Mouse (Mus musculus) embryonic facial prominence, embryonic 11.5 days (tissue): ENCODE results near the gene BC107364. TPM values are rescaled to one million over a fixed set of nuclear protein-coding genes. Genes with fewer than 3 reads are reported as not detected.
"Not testable (repeated sequence)": the region's sequence is repeated elsewhere in the genome, so short reads cannot be mapped to it uniquely, and the experiment has no call there.

Source experiments
- ATAC-seq: fragments of 200-750 bp; cut with Nextera tagmentation; replicated peaks from 2 replicates; pipeline ENCODE4 v1.8.0; 2017; ENCODE audit warnings: low read depth; ENCODE audit not compliant: insufficient number of reproducible peaks, low FRiP score, low TSS enrichment
- DNase-seq: peaks from one replicate; pipeline ENCODE4 v3.0.0-alpha.2; 2015; ENCODE audit warnings: low spot score
- H3K27ac ChIP-seq: fragments of 300-500 bp; sonication (generic); replicated peaks from 2 replicates; pipeline ENCODE4 v1.5.1; 2014; ENCODE audit warnings: mild to moderate bottlenecking, low read depth, low read length, control low read depth
- H3K27me3 ChIP-seq: fragments of 300-500 bp; sonication (generic); 2 replicates; pipeline ENCODE4 v1.6.1; 2014; ENCODE audit warnings: mild to moderate bottlenecking, low read length, moderate library complexity, mixed read lengths; ENCODE audit not compliant: control insufficient read depth, insufficient read depth
- H3K36me3 ChIP-seq: fragments of 300-500 bp; sonication (generic); replicated peaks from 2 replicates; pipeline ENCODE4 v1.6.1; 2014; ENCODE audit warnings: low read depth, mild to moderate bottlenecking, low read length, moderate library complexity, mixed read lengths; ENCODE audit not compliant: control insufficient read depth, insufficient read depth
- H3K4me1 ChIP-seq: fragments of 300-500 bp; sonication (generic); 2 replicates; pipeline ENCODE4 v1.6.1; 2014; ENCODE audit warnings: low read length, mixed read lengths; ENCODE audit not compliant: control insufficient read depth, insufficient read depth
- H3K4me2 ChIP-seq: fragments of 300-500 bp; sonication (generic); 2 replicates; pipeline ENCODE4 v1.6.1; 2014; ENCODE audit warnings: low read depth, mild to moderate bottlenecking, control low read depth, low read length, moderate library complexity
- H3K4me3 ChIP-seq: fragments of 300-500 bp; sonication (generic); 2 replicates; pipeline ENCODE4 v1.5.1; 2014; ENCODE audit warnings: low read depth, low read length, control low read depth
- H3K9ac ChIP-seq: fragments of 300-500 bp; sonication (generic); replicated peaks from 2 replicates; pipeline ENCODE4 v1.6.1; 2014; ENCODE audit warnings: mild to moderate bottlenecking, control low read depth, low read length
- H3K9me3 ChIP-seq: fragments of 300-500 bp; sonication (generic); replicated peaks from 2 replicates; pipeline ENCODE4 v1.6.1; 2016; ENCODE audit warnings: mild to moderate bottlenecking, low read length, inconsistent platforms, mixed read lengths; ENCODE audit not compliant: control insufficient read depth
- WGBS: fragments of 180-500 bp; shearing (Covaris S2); extraction: QIAGEN DNeasy Blood & Tissue Kit; methylation state at CpG from one replicate; pipeline ENCODE4 v1.1.7; 2014; 5-methylcytosine and 5-hydroxymethylcytosine counted together
- polyA plus RNA-seq: library from polyadenylated mRNA; unstranded; fragments of >200 nt; fragmentation: Nextera tagmentation; extraction: Ambion mirVana; gene quantifications from 2 replicates; pipeline ENCODE4 v1.2.1, GENCODE M21; 2014

BC107364 gene
- polyA plus RNA-seq: not detected in 2 replicates

- not testable (repeated sequence) for H3K4me3 ChIP-seq, H3K4me1 ChIP-seq, H3K36me3 ChIP-seq, H3K9me3 ChIP-seq, H3K27ac ChIP-seq, H3K4me2 ChIP-seq, H3K9ac ChIP-seq, H3K27me3 ChIP-seq, DNase-seq
- no CpG with 5 or more reads among the region's 48 CpGs for WGBS
- ATAC-seq: peak; percentile 14; the same call in 1 of the 2 replicates
These were observed at the start of gene BC107364 for GRCm38 (mm10) chr3:96452262-96452661. BC107364 (minus strand) TSS chr3:96452306.

DNA sequence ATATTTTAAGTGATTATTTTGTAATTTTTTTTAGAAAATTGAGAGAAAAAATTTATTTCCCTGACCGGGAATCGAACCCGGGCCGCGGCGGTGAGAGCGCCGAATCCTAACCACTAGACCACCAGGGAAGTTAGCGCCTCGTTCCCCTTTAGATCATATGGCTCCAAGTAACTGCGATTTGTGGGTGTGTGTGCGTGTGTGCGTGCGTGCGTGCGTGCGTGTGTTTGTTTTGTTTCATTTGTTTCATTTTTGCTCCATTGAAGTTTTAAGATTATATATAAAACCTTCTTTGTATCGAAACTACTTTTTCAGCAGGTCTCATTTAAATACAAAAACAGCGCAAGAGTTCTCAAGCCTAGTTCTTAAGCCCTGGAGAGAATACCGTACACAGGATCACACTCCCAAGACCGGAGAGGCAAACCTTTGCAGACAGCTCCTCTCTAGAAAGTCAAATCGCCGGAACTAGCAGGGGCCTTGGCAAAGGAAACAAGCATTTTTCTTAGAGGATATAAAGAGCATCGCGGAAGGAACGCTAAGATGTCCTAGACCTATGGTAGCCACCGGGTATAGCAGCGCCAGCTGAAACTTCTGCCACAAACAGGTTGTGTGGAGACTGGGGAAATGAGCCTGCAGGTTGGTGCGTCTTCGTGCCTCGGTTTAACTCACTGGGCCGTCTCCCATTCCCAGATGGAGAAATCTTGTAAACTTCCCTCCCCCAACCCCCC, 49.4 kb upstream of the BC107364 start:
- peak; percentile 95 for DNase-seq
- H3K4me1 ChIP-seq: no peaks in the 10 kb centered on the region
- H3K9ac ChIP-seq: peak overlapping the region; percentile 56
- H3K4me2 ChIP-seq: peak overlapping the region; percentile 79
- H3K9me3 ChIP-seq: no peaks in the 10 kb centered on the region
- no peaks in the 10 kb centered on the region for H3K27me3 ChIP-seq
- no peaks in the 10 kb centered on the region for H3K36me3 ChIP-seq
- H3K27ac ChIP-seq: no peak overlapping the region
- WGBS: under 1% methylated on average over 32 of the region's 32 CpGs
- ATAC-seq: no peak
- peak overlapping the region; percentile 59 for H3K4me3 ChIP-seq

DNA sequence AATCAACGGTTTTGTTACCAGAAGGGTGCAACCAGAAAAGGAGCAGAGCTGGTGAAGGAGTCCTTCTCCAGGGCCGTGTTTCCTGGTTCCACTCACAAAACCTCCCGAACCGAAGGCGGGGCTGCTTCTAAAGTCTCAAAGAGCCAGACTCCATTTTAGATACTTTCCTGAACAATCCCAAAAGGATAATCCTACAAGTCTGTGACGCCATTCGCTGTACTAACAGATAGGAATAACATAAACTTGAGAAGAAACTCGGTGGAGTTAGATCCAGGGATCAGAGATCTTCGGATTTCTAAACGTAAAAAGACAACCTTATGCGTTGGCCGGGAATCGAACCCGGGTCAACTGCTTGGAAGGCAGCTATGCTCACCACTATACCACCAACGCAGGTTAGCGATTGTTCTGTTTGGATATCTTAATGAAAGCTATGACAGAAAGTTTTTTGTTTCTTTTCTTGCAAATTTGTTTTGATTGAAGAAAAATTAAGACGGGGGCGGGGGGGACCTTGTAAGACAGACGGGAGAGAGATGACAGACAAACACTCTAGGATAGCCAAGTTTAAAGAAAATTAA, 48.7 kb upstream of the BC107364 start:
- Histone ChIP-seq H3K4me3 (peak overlapping the region; percentile 59), H3K9ac (peak overlapping the region; percentile 52), H3K27ac (no peak overlapping the region), H3K36me3 (no peaks in the 10 kb centered on the region), H3K4me1 (no peaks in the 10 kb centered on the region), H3K27me3 (no peaks in the 10 kb centered on the region), H3K9me3 (no peaks in the 10 kb centered on the region), H3K4me2 (peak overlapping the region; percentile 50)
- peak; percentile 55 for ATAC-seq
- WGBS: under 1% methylated on average over 19 of the region's 19 CpGs
- peak; percentile 89 for DNase-seq

- Histone ChIP-seq H3K27ac (no peak overlapping the region), H3K27me3 (no peaks in the 10 kb centered on the region), H3K9me3 (no peaks in the 10 kb centered on the region), H3K9ac (peak overlapping the region; percentile 63), H3K36me3 (no peaks in the 10 kb centered on the region), H3K4me2 (peak overlapping the region; percentile 50), H3K4me1 (no peaks in the 10 kb centered on the region), H3K4me3 (peak overlapping the region; percentile 59)
- peak; percentile 73 for ATAC-seq
- WGBS: under 1% methylated on average over 17 of the region's 17 CpGs
- peak; percentile 93 for DNase-seq
These were observed 48.1 kb upstream of the BC107364 start for GRCm38 (mm10) chr3:96500289-96500621.

- Histone ChIP-seq H3K9ac (peak overlapping the region; percentile 63), H3K27me3 (no peaks in the 10 kb centered on the region), H3K4me3 (peak overlapping the region; percentile 59), H3K9me3 (no peaks in the 10 kb centered on the region), H3K27ac (0 out of 2 replicates have a peak overlapping the region, but pooled peaks have one; percentile 17), H3K36me3 (no peaks in the 10 kb centered on the region), H3K4me1 (no peaks in the 10 kb centered on the region), H3K4me2 (peak overlapping the region; percentile 34)
- DNase-seq (peak; percentile 92), ATAC-seq (0 out of 2 replicates have a peak, but pooled peaks have one; percentile 2)
- under 1% methylated on average over 36 of the region's 36 CpGs for WGBS
These were observed 47.6 kb upstream of the BC107364 start for GRCm38 (mm10) chr3:96499481-96500288.

DNA sequence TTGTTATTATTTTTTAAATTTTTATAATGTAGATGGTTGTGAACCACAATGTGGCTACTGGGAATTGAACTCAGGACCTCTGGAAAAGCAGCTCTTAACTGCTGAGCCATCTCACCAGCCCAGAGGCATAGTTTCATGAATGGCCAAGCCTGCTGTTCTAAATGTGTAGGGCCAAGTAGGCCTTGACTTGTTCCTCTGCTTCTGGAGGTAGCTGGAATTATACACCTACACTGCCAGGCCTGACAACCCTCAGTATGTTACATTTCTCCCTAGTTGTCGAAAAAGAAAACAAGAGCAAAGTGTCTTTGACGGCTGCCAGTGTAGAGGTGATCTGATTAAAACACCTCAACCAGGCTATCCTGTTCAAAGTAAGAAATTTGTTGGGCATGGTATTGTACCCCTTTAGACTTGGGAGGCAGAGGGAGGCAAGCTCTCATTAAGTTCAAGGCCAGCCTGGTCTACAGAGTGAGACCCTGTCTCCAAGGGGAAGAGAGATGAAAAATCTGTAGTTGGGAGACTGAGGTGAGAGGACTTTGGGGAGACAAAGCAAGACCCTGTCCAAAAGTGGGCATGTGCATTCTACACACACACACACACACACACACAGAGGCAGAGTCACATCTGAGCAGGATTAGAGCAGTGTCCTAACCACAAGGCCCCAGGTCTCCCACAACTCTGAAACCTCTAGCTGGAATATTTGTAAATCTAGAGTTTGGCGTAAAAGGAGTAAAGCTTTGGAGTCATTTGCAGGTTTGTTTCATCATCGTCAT, 46.6 kb upstream of the BC107364 start:
- Histone ChIP-seq H3K4me3 (no peak overlapping the region), H3K9ac (no peak overlapping the region), H3K9me3 (no peaks in the 10 kb centered on the region), H3K4me1 (no peaks in the 10 kb centered on the region), H3K36me3 (no peaks in the 10 kb centered on the region), H3K27me3 (no peaks in the 10 kb centered on the region), H3K27ac (no peak overlapping the region), H3K4me2 (no peak overlapping the region)
- no peak for ATAC-seq
- DNase-seq: no peak
- 77% methylated on average over 4 of the region's 4 CpGs for WGBS

GRCm38 (mm10) chr3:96497451-96498028, 45.4 kb upstream of the BC107364 start:
- peak overlapping the region; percentile 85 for H3K4me2 ChIP-seq
- ATAC-seq (peak; percentile 50; the same call in 1 of the 2 replicates), DNase-seq (peak; percentile 87)
- no peaks in the 10 kb centered on the region for H3K9me3 ChIP-seq
- 0% methylated on average over 19 of the region's 19 CpGs for WGBS
- no peak overlapping the region for H3K27ac ChIP-seq
- H3K4me3 ChIP-seq: peak overlapping the region; percentile 52
- H3K4me1 ChIP-seq: no peaks in the 10 kb centered on the region
- H3K9ac ChIP-seq: peak overlapping the region; percentile 35
- no peaks in the 10 kb centered on the region for H3K27me3 ChIP-seq
- no peaks in the 10 kb centered on the region for H3K36me3 ChIP-seq
